11 mouse cellular contexts compared by ENCODE assay signal in the genomic region with DNA sequence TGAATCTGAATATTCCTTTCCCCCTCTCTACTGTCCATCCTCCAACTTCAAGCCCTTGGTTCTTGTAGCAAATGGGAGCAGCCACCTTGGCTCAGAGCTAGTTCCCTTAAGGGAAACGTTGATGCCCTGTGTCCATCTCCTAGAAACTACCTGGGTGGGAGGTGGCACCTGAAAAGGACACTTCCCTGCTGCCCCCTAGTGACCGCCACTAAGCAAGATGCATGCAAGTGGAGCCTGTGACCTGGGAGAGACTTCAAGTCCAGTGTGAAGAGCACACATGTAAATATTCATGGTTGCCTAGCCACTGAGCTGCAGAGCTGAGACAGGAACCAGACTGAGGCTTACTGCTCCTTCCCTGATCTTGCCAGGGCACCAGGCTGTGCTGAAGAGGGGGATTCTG.
A peak's percentile ranks its signal among the peaks of the same experiment; 100 is the strongest.
DNase-seq lines count a peak whose midpoint lies in the region; ATAC-seq and TF ChIP-seq lines count a peak whose summit lies in the region.
"Had no signal": no experiment of that assay in that cellular context is flagged by ENCODE, and none has a peak within 500 bp of the region (broad histone marks: within the 10 kb centered on the region; RNA-seq: fewer than 3 reads in every experiment).

No protein-coding gene starts in this region.

- no peak for ATAC-seq in limb, embryonic 11.5 days (ENCODE audit: insufficient number of reproducible peaks, low FRiP score, low TSS enrichment, low read depth)
- no peak for ATAC-seq in intestine, postnatal 0 days
- no peak for ATAC-seq in forebrain, embryonic 12.5 days (ENCODE audit: low FRiP score)

- H3K9me3 ChIP-seq in limb, embryonic 11.5 days (ENCODE audit: control insufficient read depth, low read length): no peaks in the 10 kb centered on the region
- no peaks in the 10 kb centered on the region for H3K9me3 ChIP-seq in limb, embryonic 10.5 days (replicated peaks)
- H3K9me3 ChIP-seq in intestine, postnatal 0 days (ENCODE audit: control insufficient read depth): no peaks in the 10 kb centered on the region
- H3K9me3 ChIP-seq in forebrain, embryonic 12.5 days: no peaks in the 10 kb centered on the region
- H3K9me3 ChIP-seq: limb, embryonic 12.5 days had no signal

- peak; percentile 79 for TF ChIP-seq CTCF in intestine, postnatal 0 days (IDR thresholded peaks at IDR 0.05; ENCODE audit: low read depth)

- H3K4me1 ChIP-seq in limb, embryonic 11.5 days (ENCODE audit: control insufficient read depth, insufficient read depth, low read length): no peaks in the 10 kb centered on the region
- peaks cover 5% of the 10 kb centered on the region; the same call in 1 of the 2 replicates for H3K4me1 ChIP-seq in limb, embryonic 10.5 days
- H3K4me1 ChIP-seq in intestine, postnatal 0 days (replicated peaks; ENCODE audit: control insufficient read depth, insufficient read depth, low read length): no peaks in the 10 kb centered on the region
- 0 out of 2 replicates have a peak, but pooled peaks cover 3% of the 10 kb centered on the region for H3K4me1 ChIP-seq in forebrain, embryonic 12.5 days

- DNase-seq in cerebellum, postnatal 10 days: peak; percentile 68 to 70
- DNase-seq in cerebellum, adult 9-11 months: no peak
- peak; percentile 38 for DNase-seq in limb, embryonic 11.5 days (ENCODE audit: low spot score)
- DNase-seq in limb, embryonic 10.5 days (ENCODE audit: low spot score): no peak
- peak; percentile 35 to 36 for DNase-seq in lung, postnatal 4 days
- no peak for DNase-seq in natural killer cell, adult 2 months (ENCODE audit: low spot score in 2 of 2)

- H3K27ac ChIP-seq in limb, embryonic 11.5 days (replicated peaks; ENCODE audit: low read depth, low read length): no peak overlapping the region
- no peak overlapping the region for H3K27ac ChIP-seq in limb, embryonic 10.5 days
- H3K27ac ChIP-seq in intestine, postnatal 0 days (ENCODE audit: low read depth, low read length): no peak overlapping the region
- H3K27ac ChIP-seq in forebrain, embryonic 12.5 days: no peak overlapping the region
- H3K27ac ChIP-seq: limb, embryonic 12.5 days had no signal

- H3K27me3 ChIP-seq in limb, embryonic 11.5 days (ENCODE audit: control insufficient read depth, insufficient read depth, low read length): no peaks in the 10 kb centered on the region
- 0 out of 2 replicates have a peak, but pooled peaks cover 7% of the 10 kb centered on the region for H3K27me3 ChIP-seq in limb, embryonic 10.5 days (ENCODE audit: low read depth, poor library complexity, severe bottlenecking)
- H3K27me3 ChIP-seq in intestine, postnatal 0 days (replicated peaks; ENCODE audit: control insufficient read depth, insufficient read depth, low read length): no peaks in the 10 kb centered on the region
- H3K27me3 ChIP-seq in forebrain, embryonic 12.5 days: peaks cover 13% of the 10 kb centered on the region; the same call in 1 of the 2 replicates

- 8% methylated on average over 2 of the region's 2 CpGs for WGBS in limb, embryonic 11.5 days
- WGBS in limb, embryonic 10.5 days: 4% methylated on average over 2 of the region's 2 CpGs
- WGBS in intestine, postnatal 0 days: 10% methylated on average over 2 of the region's 2 CpGs
- 17% methylated on average over 2 of the region's 2 CpGs for WGBS in forebrain, embryonic 12.5 days

- H3K9ac ChIP-seq in limb, embryonic 11.5 days (ENCODE audit: low read length): no peak overlapping the region
- no peak overlapping the region for H3K9ac ChIP-seq in intestine, postnatal 0 days (ENCODE audit: low read depth, low read length)
- no peak overlapping the region for H3K9ac ChIP-seq in forebrain, embryonic 12.5 days
- H3K9ac ChIP-seq: limb, embryonic 12.5 days had no signal

- no peak overlapping the region for H3K4me2 ChIP-seq in limb, embryonic 11.5 days (ENCODE audit: low read depth, severe bottlenecking)
- no peak overlapping the region for H3K4me2 ChIP-seq in intestine, postnatal 0 days (replicated peaks; ENCODE audit: low read depth)
- H3K4me2 ChIP-seq in forebrain, embryonic 12.5 days: no peak overlapping the region
- H3K4me2 ChIP-seq: limb, embryonic 12.5 days; midbrain, embryonic 11.5 days had no signal

- H3K36me3 ChIP-seq in limb, embryonic 11.5 days (ENCODE audit: control insufficient read depth, insufficient read depth, low read length): no peaks in the 10 kb centered on the region
- no peaks in the 10 kb centered on the region for H3K36me3 ChIP-seq in limb, embryonic 10.5 days
- H3K36me3 ChIP-seq in intestine, postnatal 0 days (ENCODE audit: control insufficient read depth, insufficient read depth): no peaks in the 10 kb centered on the region
- no peaks in the 10 kb centered on the region for H3K36me3 ChIP-seq in forebrain, embryonic 12.5 days (replicated peaks)
- H3K36me3 ChIP-seq: limb, embryonic 12.5 days had no signal

- no peak overlapping the region for H3K4me3 ChIP-seq in limb, embryonic 11.5 days (ENCODE audit: low read depth, low read length)
- H3K4me3 ChIP-seq in limb, embryonic 10.5 days: no peak overlapping the region
- no peak overlapping the region for H3K4me3 ChIP-seq in intestine, postnatal 0 days (ENCODE audit: low read depth, low read length)
- H3K4me3 ChIP-seq in forebrain, embryonic 12.5 days (replicated peaks): no peak overlapping the region
- H3K4me3 ChIP-seq: erythroblast, embryonic 14.5 days; limb, embryonic 12.5 days had no signal

Comparison
In these comparisons a context has a peak if more than half of its experiments do, and no peak if none do; other contexts are left out.
1. DNase-seq: peak in cerebellum, postnatal 10 days (2 of 2), limb, embryonic 11.5 days (single experiment) and lung, postnatal 4 days (2 of 2); none in cerebellum, adult 9-11 months (single experiment), limb, embryonic 10.5 days (single experiment) and natural killer cell, adult 2 months (0 of 2).